Mouse (Mus musculus) liver, embryonic 14.5 days (tissue): ENCODE measurements at regions not wholly inside any gene's neighbourhood (a gene's known extent, or its start where the extent isn't known, plus 50 kb on each side); places are given as distances from the start of the nearest gene placed in this dataset.

Experiments used
- CTCF ChIP-seq: IDR thresholded peaks from 2 replicates; pipeline ENCODE4 v1.5.1; 2016; ENCODE audit warnings: antibody characterized with exemption, low read depth, control low read depth
- EP300 ChIP-seq: IDR thresholded peaks from 2 replicates; pipeline ENCODE4 v1.6.1; 2016; ENCODE audit warnings: antibody characterized with exemption, low read depth

- TF ChIP-seq EP300: no peak
- no peak for TF ChIP-seq CTCF
Measured at GRCm38 (mm10) chr3:132277771-132278170, 192.7 kb downstream of the Dkk2 start.
